Mouse (Mus musculus) cortical plate, adult 2 months (tissue): ENCODE data around the gene Tbc1d1.

Source experiments
- CTCF ChIP-seq: fragments of 200-500 bp; IDR thresholded peaks from 2 replicates; pipeline ENCODE4 v1.5.1; 2011; ENCODE audit warnings: mild to moderate bottlenecking, control low read depth, low read length; ENCODE audit not compliant: insufficient read depth; ENCODE audit errors: extremely low read depth
- POLR2A ChIP-seq: fragments of 200-500 bp; IDR thresholded peaks from 2 replicates; pipeline ENCODE4 v1.6.1; 2011; ENCODE audit warnings: mild to moderate bottlenecking, low read length, control low read depth; ENCODE audit not compliant: insufficient read depth; ENCODE audit errors: extremely low read depth

GRCm38 (mm10) chr5:64378591-64379275 lies 222.6 kb downstream of the Tbc1d1 start:
- no peak for TF ChIP-seq POLR2A
- TF ChIP-seq CTCF, result no peak
